Mouse (Mus musculus): Measurements from ENCODE around the gene Ube2e2.

DNA sequence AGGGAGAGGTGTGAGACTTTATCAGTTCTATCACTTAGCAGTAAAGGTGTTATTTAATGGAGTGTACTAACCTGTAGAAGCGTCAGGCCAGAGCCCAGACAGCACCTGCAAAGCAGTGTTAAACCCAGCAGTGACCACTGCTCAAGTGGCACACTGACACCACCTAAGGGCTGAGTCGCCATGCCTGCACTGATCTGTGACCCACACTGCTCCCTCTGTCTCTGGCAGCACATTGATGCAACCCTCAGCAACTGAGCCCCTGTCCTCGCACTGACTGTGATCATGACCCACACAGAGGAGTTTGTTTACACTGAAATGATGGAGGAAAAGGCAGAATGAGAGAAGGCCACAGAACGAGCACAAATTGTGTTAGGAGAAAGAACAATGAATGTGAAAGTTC is 321.2 kb downstream of the Ube2e2 start:
- TF ChIP-seq CTCF (IDR thresholded peaks at IDR 0.05) (no peak), EP300 (IDR thresholded peaks at IDR 0.05) (no peak)
